Comparison of ENCODE assay signal across 12 mouse cellular contexts in genomic region chr8:70768956-70769355, GRCm38 (mm10). TPM values are rescaled to one million over a fixed set of nuclear protein-coding genes. Genes with fewer than 3 reads are reported as not detected.
DNase-seq lines count a peak whose midpoint lies in the region; ATAC-seq and TF ChIP-seq lines count a peak whose summit lies in the region.
"Had no signal": no experiment of that assay in that cellular context is flagged by ENCODE, and none has a peak within 500 bp of the region (broad histone marks: within the 10 kb centered on the region; RNA-seq: fewer than 3 reads in every experiment).

No protein-coding gene starts in this region.

- H3K27ac ChIP-seq in ES-Bruce4 (ENCODE audit: insufficient read depth, low read length): peak overlapping the region; percentile 14; the same call in 1 of the 2 replicates
- no peak overlapping the region for H3K27ac ChIP-seq in forebrain, embryonic 11.5 days (ENCODE audit: low read depth, low read length)
- H3K27ac ChIP-seq in midbrain, embryonic 12.5 days (replicated peaks): no peak overlapping the region
- H3K27ac ChIP-seq: liver, embryonic 14.5 days had no signal

- peak; percentile 72 for DNase-seq in layer of hippocampus, adult 11-12 months (ENCODE audit: low spot score)
- no peak for DNase-seq in layer of hippocampus, adult 8-10 months (ENCODE audit: low spot score in 2 of 2)
- no peak for DNase-seq in forebrain, embryonic 11.5 days (ENCODE audit: low spot score)
- no peak for DNase-seq in frontal cortex, postnatal 10 days (ENCODE audit: low spot score in 2 of 2)
- no peak for DNase-seq in frontal cortex, postnatal 14 days (ENCODE audit: low spot score in 2 of 2)
- DNase-seq in embryo, embryonic 10.5 days (ENCODE audit: low spot score): no peak

- TF ChIP-seq EP300 in ES-Bruce4 (IDR thresholded peaks at IDR 0.05; ENCODE audit: insufficient read depth, low read depth, low read length): no peak

- TF ChIP-seq POLR2A in ES-Bruce4 (IDR thresholded peaks at IDR 0.05; ENCODE audit: insufficient read depth, low read length): no peak

- no peaks in the 10 kb centered on the region for H3K9me3 ChIP-seq in ES-Bruce4 (replicated peaks; ENCODE audit: control insufficient read depth, insufficient read depth, low read length, poor library complexity, severe bottlenecking)
- H3K9me3 ChIP-seq in forebrain, embryonic 11.5 days (ENCODE audit: control insufficient read depth, low read length): no peaks in the 10 kb centered on the region
- no peaks in the 10 kb centered on the region for H3K9me3 ChIP-seq in midbrain, embryonic 12.5 days
- H3K9me3 ChIP-seq: heart, embryonic 12.5 days had no signal

- H3K4me3 ChIP-seq in ES-Bruce4 (ENCODE audit: low read depth, low read length): peak overlapping the region; percentile 49
- no peak overlapping the region for H3K4me3 ChIP-seq in forebrain, embryonic 11.5 days (ENCODE audit: low read depth, low read length)
- no peak overlapping the region for H3K4me3 ChIP-seq in midbrain, embryonic 12.5 days
- H3K4me3 ChIP-seq: erythroblast, embryonic 14.5 days; heart, embryonic 12.5 days had no signal

- H3K4me1 ChIP-seq in ES-Bruce4 (ENCODE audit: control insufficient read depth, insufficient read depth, low read length): peaks cover 4% of the 10 kb centered on the region
- H3K4me1 ChIP-seq in forebrain, embryonic 11.5 days (replicated peaks; ENCODE audit: control insufficient read depth, insufficient read depth, low read length): peaks cover 5% of the 10 kb centered on the region
- H3K4me1 ChIP-seq in midbrain, embryonic 12.5 days: peaks cover 27% of the 10 kb centered on the region

- TF ChIP-seq CTCF in ES-Bruce4 (IDR thresholded peaks at IDR 0.05; ENCODE audit: low read depth, low read length): no peak

- peak overlapping the region; percentile 54 for H3K9ac ChIP-seq in ES-Bruce4 (ENCODE audit: low read depth, poor library complexity, severe bottlenecking)
- no peak overlapping the region for H3K9ac ChIP-seq in forebrain, embryonic 11.5 days (ENCODE audit: low read length)
- H3K9ac ChIP-seq in midbrain, embryonic 12.5 days (replicated peaks): no peak overlapping the region
- H3K9ac ChIP-seq: heart, embryonic 12.5 days; liver, embryonic 14.5 days had no signal

- H3K36me3 ChIP-seq in ES-Bruce4 (ENCODE audit: control insufficient read depth, insufficient read depth, low read length, poor library complexity, severe bottlenecking): peaks cover 2% of the 10 kb centered on the region
- peaks cover 2% of the 10 kb centered on the region; the same call in 1 of the 2 replicates for H3K36me3 ChIP-seq in forebrain, embryonic 11.5 days (ENCODE audit: control insufficient read depth, insufficient read depth, low read length)
- H3K36me3 ChIP-seq in midbrain, embryonic 12.5 days: peaks cover 59% of the 10 kb centered on the region

- H3K27me3 ChIP-seq in ES-Bruce4 (ENCODE audit: control insufficient read depth, insufficient read depth, low read length, poor library complexity, severe bottlenecking): no peaks in the 10 kb centered on the region
- no peaks in the 10 kb centered on the region for H3K27me3 ChIP-seq in forebrain, embryonic 11.5 days (ENCODE audit: control insufficient read depth, insufficient read depth, low read length)
- peaks cover 39% of the 10 kb centered on the region for H3K27me3 ChIP-seq in midbrain, embryonic 12.5 days

- WGBS in forebrain, embryonic 11.5 days: 85% methylated on average over 16 of the region's 16 CpGs
- WGBS in midbrain, embryonic 12.5 days: 84% methylated on average over 16 of the region's 16 CpGs

- peak; percentile 6 for ATAC-seq in forebrain, embryonic 11.5 days (replicated peaks; ENCODE audit: low FRiP score)
- ATAC-seq in midbrain, embryonic 12.5 days (ENCODE audit: low FRiP score, low read depth): peak; percentile 1; the same call in 1 of the 2 replicates

- H3K4me2 ChIP-seq in forebrain, embryonic 11.5 days (ENCODE audit: low read depth, low read length, severe bottlenecking): no peak overlapping the region
- no peak overlapping the region for H3K4me2 ChIP-seq in midbrain, embryonic 12.5 days (replicated peaks)
- H3K4me2 ChIP-seq: heart, embryonic 12.5 days had no signal

RNA-seq across cellular contexts. Expression of gene Pik3r2, which starts 7.6 kb away (rescaled TPM):
- total RNA-seq in layer of hippocampus, adult 8-10 months (2022): 100 to 1,000 TPM; 145 to 157 (median 153) TPM
- 20.1 and 25.1 TPM in 2 replicates for polyA plus RNA-seq in ES-Bruce4 (2011; ENCODE audit: insufficient read depth, insufficient read length, low read depth, missing spikeins)
- polyA plus RNA-seq in forebrain, embryonic 11.5 days (2014; fragmentation: Nextera tagmentation; extraction: Ambion mirVana): 58.9 and 61.6 TPM in 2 replicates
- polyA plus RNA-seq in midbrain, embryonic 12.5 days (2016; fragmentation: Nextera tagmentation; extraction: Ambion mirVana): 73.4 and 74.6 TPM in 2 replicates

RNA-seq across cellular contexts. Expression of gene Mpv17l2, which starts 8.2 kb away (rescaled TPM):
- total RNA-seq in layer of hippocampus, adult 8-10 months (2022): 10 to 100 TPM; 30.3 to 38.5 (median 31.7) TPM
- 17.7 and 19.1 TPM in 2 replicates for polyA plus RNA-seq in ES-Bruce4 (2011; ENCODE audit: insufficient read depth, insufficient read length, low read depth, missing spikeins)
- 31.0 and 34.1 TPM in 2 replicates for polyA plus RNA-seq in forebrain, embryonic 11.5 days (2014; fragmentation: Nextera tagmentation; extraction: Ambion mirVana)
- 35.4 and 37.3 TPM in 2 replicates for polyA plus RNA-seq in midbrain, embryonic 12.5 days (2016; fragmentation: Nextera tagmentation; extraction: Ambion mirVana)

RNA-seq across cellular contexts. Expression of gene Rab3a, which starts 14.5 kb away (rescaled TPM):
- total RNA-seq in layer of hippocampus, adult 8-10 months (2022): 100 to 1,000 TPM; 732 to 771 (median 756) TPM
- polyA plus RNA-seq in ES-Bruce4 (2011; ENCODE audit: insufficient read depth, insufficient read length, low read depth, missing spikeins): 6.2 and 6.3 TPM in 2 replicates
- 42.7 and 49.7 TPM in 2 replicates for polyA plus RNA-seq in forebrain, embryonic 11.5 days (2014; fragmentation: Nextera tagmentation; extraction: Ambion mirVana)
- 98.9 and 102 TPM in 2 replicates for polyA plus RNA-seq in midbrain, embryonic 12.5 days (2016; fragmentation: Nextera tagmentation; extraction: Ambion mirVana)

RNA-seq across cellular contexts. Expression of gene Mast3, which starts 35.9 kb away (rescaled TPM):
- 100 to 1,000 TPM; 340 to 427 (median 396) TPM for total RNA-seq in layer of hippocampus, adult 8-10 months (2022)
- 9.1 and 10.9 TPM in 2 replicates for polyA plus RNA-seq in ES-Bruce4 (2011; ENCODE audit: insufficient read depth, insufficient read length, low read depth, missing spikeins)
- 15.9 and 17.4 TPM in 2 replicates for polyA plus RNA-seq in forebrain, embryonic 11.5 days (2014; fragmentation: Nextera tagmentation; extraction: Ambion mirVana)
- 17.1 and 18.0 TPM in 2 replicates for polyA plus RNA-seq in midbrain, embryonic 12.5 days (2016; fragmentation: Nextera tagmentation; extraction: Ambion mirVana)

RNA-seq across cellular contexts. Expression of gene Il12rb1, which starts 39.3 kb away (rescaled TPM):
- total RNA-seq in layer of hippocampus, adult 8-10 months (2022): 1 to 10 TPM in 1 of 4 experiments, under 1 TPM in 3; 0.83 to 1.1 (median 0.85) TPM
- 1.1 and 2.0 TPM in 2 replicates for polyA plus RNA-seq in ES-Bruce4 (2011; ENCODE audit: insufficient read depth, insufficient read length, low read depth, missing spikeins)
- not detected in 2 replicates for polyA plus RNA-seq in forebrain, embryonic 11.5 days (2014; fragmentation: Nextera tagmentation; extraction: Ambion mirVana)
- 0.08 TPM in 1 of 2 replicates, not detected in the other for polyA plus RNA-seq in midbrain, embryonic 12.5 days (2016; fragmentation: Nextera tagmentation; extraction: Ambion mirVana)
- total RNA-seq: adrenal gland, postnatal 25 days had no signal
- polyA plus RNA-seq: heart, embryonic 12.5 days had no signal
